Mouse (Mus musculus): ENCODE results near the gene Lipe. TPM values are rescaled to one million over a fixed set of nuclear protein-coding genes. Genes with fewer than 3 reads are reported as not detected.
A peak's percentile ranks its signal among the peaks of the same experiment; 100 is the strongest.

The Lipe gene
- total and polyA plus RNA-seq, 2 experiments from 2014 or later = 19.3 to 31.1 TPM

DNA sequence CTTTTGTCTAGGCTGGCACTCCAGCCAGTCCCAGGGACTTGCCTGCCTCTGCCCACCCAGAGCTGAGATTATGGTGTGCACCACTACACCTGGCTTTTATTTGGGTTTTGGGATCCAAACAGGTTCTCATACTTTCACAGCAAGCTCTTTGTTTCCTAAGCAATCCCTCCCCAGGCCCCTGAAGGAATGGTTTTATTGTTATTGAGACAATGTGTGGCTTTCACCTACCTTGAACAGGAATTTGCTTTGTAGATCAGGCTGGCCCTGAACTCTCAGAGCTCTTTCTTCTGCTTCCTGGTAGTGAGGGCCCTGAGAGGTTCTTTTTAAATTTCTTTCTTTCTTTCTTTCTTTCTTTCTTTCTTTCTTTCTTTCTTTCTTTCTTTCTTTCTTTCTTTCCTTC is 16.0 kb downstream of the Lipe start:
- Histone ChIP-seq H3K36me3 (replicated peaks; ENCODE audit: control insufficient read depth, insufficient read depth, low read length) (peaks cover 40% of the 10 kb centered on the region), H3K9ac (replicated peaks; ENCODE audit: low read depth, low read length) (no peak overlapping the region), H3K27ac (ENCODE audit: low read depth) (no peak overlapping the region), H3K9me3 (replicated peaks; ENCODE audit: control insufficient read depth, low read length) (no peaks in the 10 kb centered on the region), H3K27me3 (ENCODE audit: control insufficient read depth, insufficient read depth, low read length) (no peaks in the 10 kb centered on the region), H3K4me1 (ENCODE audit: control insufficient read depth, insufficient read depth) (peaks cover 28% of the 10 kb centered on the region), H3K4me2 (ENCODE audit: low read depth, low read length) (no peak overlapping the region), H3K4me3 (ENCODE audit: low read depth, low read length) (no peak overlapping the region)
- ATAC-seq (ENCODE audit: insufficient read depth, low read depth) = no peak
- no peak for TF ChIP-seq EP300 (IDR thresholded peaks at IDR 0.05; ENCODE audit: low read depth)
- no peak for TF ChIP-seq CTCF (IDR thresholded peaks at IDR 0.05; ENCODE audit: low read depth)
- DNase-seq (ENCODE audit: low spot score) = no peak

DNA sequence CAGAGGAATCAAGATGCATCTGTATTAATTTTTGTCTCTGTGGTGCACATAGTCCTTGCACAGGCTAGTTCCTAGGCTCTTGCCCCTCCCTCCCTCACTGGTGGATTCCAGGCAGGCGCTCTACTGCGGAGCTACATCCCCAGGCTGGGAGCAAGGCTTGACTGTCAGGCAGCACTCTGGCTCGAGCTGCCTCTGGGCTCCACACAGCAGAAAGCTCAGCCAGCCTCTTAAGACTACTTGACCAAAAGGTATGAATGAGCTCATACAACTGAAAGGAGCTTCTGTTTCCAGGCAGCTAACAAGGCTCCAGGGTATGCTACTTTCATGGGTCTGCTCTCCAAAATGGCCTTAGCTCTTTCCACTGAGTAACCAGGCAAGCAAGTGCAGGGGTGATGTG is 17.2 kb downstream of the Lipe start:
- peaks cover 35% of the 10 kb centered on the region for H3K36me3 ChIP-seq (replicated peaks; ENCODE audit: control insufficient read depth, insufficient read depth, low read length)
- H3K9me3 ChIP-seq (replicated peaks; ENCODE audit: control insufficient read depth, low read length) = no peaks in the 10 kb centered on the region
- 46% methylated on average over 3 of the region's 3 CpGs for WGBS
- H3K4me1 ChIP-seq (ENCODE audit: control insufficient read depth, insufficient read depth) = peaks cover 25% of the 10 kb centered on the region
- no peak overlapping the region for H3K4me2 ChIP-seq (ENCODE audit: low read depth, low read length)
- H3K4me3 ChIP-seq (ENCODE audit: low read depth, low read length) = no peak overlapping the region
- H3K27me3 ChIP-seq (ENCODE audit: control insufficient read depth, insufficient read depth, low read length) = no peaks in the 10 kb centered on the region
- DNase-seq (ENCODE audit: low spot score) = no peak
- no peak overlapping the region for H3K9ac ChIP-seq (replicated peaks; ENCODE audit: low read depth, low read length)
- TF ChIP-seq EP300 (IDR thresholded peaks at IDR 0.05; ENCODE audit: low read depth) (no peak), CTCF (IDR thresholded peaks at IDR 0.05; ENCODE audit: low read depth) (no peak)
- no peak for ATAC-seq (ENCODE audit: insufficient read depth, low read depth)
- no peak overlapping the region for H3K27ac ChIP-seq (ENCODE audit: low read depth)

DNA sequence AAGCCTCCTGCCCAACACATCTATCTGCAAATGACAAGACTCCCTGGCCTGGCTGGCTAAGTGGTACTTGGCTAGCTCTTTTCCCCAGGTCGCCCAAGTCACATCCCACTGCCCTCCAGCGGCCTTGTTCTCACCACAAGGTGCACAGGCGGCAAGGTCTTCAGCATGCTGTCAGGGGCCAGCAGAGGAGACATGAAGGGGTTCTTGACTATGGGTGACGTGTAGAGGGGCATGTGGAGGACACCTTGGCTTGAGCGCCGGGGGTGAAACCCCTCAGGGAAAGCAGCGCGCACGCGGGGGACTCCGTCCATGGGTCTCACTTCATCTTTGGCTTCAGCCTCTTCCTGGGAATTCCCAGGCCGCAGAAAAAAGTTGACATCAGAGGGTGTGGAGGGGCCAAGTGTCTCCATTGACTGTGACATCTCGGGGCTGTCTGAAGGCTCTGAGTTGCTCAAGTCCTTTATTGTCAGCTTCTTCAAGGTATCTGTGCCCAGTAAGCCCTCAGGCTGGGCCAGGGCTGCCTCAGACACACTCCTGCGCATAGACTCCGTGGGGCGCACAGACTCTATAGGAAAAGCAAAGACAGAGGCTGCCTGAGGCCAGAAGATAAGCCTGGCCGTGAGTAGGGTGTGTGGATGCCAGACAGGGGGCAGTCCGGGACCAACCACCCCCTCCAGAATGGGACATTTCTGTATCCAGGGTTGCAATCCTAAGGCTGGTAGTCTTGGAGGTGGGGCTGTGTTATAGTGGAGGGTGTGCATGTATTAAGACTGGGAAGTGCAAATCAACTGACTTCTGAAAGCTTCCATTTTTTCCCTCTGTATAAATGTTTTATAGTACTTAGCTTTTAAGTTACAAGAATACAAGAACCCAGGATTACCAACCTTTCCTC is 17.9 kb downstream of the Lipe start:
- H3K9me3 ChIP-seq (replicated peaks; ENCODE audit: control insufficient read depth, low read length) = no peaks in the 10 kb centered on the region
- peak overlapping the region; percentile 32; the same call in 1 of the 2 replicates for H3K4me3 ChIP-seq (ENCODE audit: low read depth, low read length)
- peak overlapping the region; percentile 45 for H3K9ac ChIP-seq (replicated peaks; ENCODE audit: low read depth, low read length)
- peak overlapping the region; percentile 66; the same call in 1 of the 2 replicates for H3K27ac ChIP-seq (ENCODE audit: low read depth)
- H3K27me3 ChIP-seq (ENCODE audit: control insufficient read depth, insufficient read depth, low read length) = no peaks in the 10 kb centered on the region
- H3K4me2 ChIP-seq (ENCODE audit: low read depth, low read length) = peak overlapping the region; percentile 70
- peaks cover 19% of the 10 kb centered on the region for H3K4me1 ChIP-seq (ENCODE audit: control insufficient read depth, insufficient read depth)
- peaks cover 32% of the 10 kb centered on the region for H3K36me3 ChIP-seq (replicated peaks; ENCODE audit: control insufficient read depth, insufficient read depth, low read length)
- 54% methylated on average over 18 of the region's 18 CpGs for WGBS
- ATAC-seq (ENCODE audit: insufficient read depth, low read depth) (no peak), DNase-seq (ENCODE audit: low spot score) (no peak)
- TF ChIP-seq EP300 (IDR thresholded peaks at IDR 0.05; ENCODE audit: low read depth) = no peak
- TF ChIP-seq CTCF (IDR thresholded peaks at IDR 0.05; ENCODE audit: low read depth) = no peak

DNA sequence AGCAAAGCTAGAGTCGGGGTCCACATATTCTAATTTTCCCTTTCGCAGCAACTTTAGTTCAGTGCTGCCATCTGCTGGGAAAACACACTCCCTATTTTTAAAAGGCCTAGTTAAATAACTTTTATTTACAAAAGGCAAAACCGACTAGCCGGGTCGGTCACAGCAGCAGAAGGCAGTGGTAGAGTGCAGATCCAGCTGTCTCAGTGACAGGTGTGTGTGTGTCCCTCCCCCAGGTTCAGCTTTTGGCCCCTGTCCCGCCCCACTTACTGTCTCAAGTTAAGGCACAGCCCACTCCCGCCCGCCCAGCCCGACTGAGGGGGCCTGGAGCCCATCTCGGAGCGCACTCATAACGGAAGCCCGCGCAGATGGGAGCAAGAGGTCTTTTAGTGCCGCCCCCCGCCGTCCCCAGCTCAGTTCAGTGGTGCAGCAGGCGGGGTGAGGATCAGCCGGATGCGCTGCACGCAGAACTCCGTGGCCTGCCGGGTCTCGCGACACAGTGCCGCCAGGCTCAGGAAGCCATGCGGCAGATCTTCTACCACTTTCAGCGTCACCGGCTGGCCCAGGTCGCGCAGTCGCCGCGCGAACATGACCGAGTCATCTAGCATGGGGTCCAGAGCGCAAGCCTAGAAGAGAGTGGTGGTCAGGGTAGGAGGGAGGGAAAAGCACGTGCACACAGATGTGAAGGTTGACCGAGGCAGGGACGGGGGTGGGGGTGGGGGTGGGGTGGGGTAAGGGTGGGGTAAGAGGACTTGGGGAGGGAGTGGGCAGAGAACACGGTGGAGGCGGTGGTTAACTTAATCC is 18.8 kb downstream of the Lipe start:
- Histone ChIP-seq H3K4me1 (ENCODE audit: control insufficient read depth, insufficient read depth) (peaks cover 14% of the 10 kb centered on the region; the same call in 1 of the 2 replicates), H3K9ac (replicated peaks; ENCODE audit: low read depth, low read length) (peak overlapping the region; percentile 45), H3K36me3 (replicated peaks; ENCODE audit: control insufficient read depth, insufficient read depth, low read length) (peaks cover 23% of the 10 kb centered on the region), H3K27ac (ENCODE audit: low read depth) (peak overlapping the region; percentile 66), H3K4me2 (ENCODE audit: low read depth, low read length) (peak overlapping the region; percentile 70), H3K4me3 (ENCODE audit: low read depth, low read length) (peak overlapping the region; percentile 32), H3K9me3 (replicated peaks; ENCODE audit: control insufficient read depth, low read length) (no peaks in the 10 kb centered on the region), H3K27me3 (ENCODE audit: control insufficient read depth, insufficient read depth, low read length) (no peaks in the 10 kb centered on the region)
- DNase-seq (ENCODE audit: low spot score) (peak; percentile 75), ATAC-seq (ENCODE audit: insufficient read depth, low read depth) (peak; percentile 52)
- 4% methylated on average over 40 of the region's 42 CpGs for WGBS
- TF ChIP-seq EP300 (IDR thresholded peaks at IDR 0.05; ENCODE audit: low read depth) = no peak
- TF ChIP-seq CTCF (IDR thresholded peaks at IDR 0.05; ENCODE audit: low read depth) = peak; percentile 56

DNA sequence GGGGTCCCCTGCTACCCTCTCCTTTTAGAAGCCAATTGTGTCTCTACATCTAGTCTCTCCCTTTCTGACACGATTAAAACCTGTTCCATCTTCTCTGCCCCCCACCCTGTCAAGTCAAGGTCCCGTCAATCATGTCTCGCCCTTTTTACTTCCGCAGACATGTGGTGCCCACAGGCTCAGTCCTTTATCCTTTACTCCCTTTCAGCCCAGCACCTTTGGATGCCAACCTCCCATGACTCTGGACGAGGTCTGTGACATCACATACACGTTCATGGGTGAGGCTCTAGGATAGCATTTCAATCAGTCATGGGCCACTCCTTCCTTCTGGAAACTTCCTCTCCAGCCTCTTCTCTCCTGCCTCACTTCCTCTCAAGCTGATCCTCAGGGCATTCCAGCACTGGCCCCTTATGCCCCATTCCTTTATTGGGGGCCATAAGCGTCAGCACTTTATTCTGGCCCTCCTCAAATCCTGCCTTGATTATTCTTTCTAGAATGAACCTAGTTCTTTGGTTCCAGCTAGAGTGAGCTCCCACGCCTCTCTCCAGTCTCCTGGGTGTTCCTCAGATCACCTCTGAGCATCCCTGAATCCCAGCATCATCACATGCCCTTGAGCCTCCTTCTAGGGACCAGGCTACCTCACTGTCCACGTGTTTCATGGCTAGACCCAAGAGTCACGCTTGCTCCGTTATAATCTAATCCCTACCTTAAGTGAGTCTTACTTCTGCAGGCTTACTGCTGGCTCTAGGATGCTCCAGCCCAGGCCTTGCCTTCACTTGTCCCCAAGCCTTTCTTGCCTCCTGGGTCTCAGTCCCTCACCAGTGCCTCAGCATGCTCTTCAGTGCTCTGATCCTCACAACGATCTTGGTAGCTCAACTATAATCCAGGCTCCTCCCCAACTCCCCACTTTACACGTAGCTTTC is 20.1 kb downstream of the Lipe start:
- no peak overlapping the region for H3K4me2 ChIP-seq (ENCODE audit: low read depth, low read length)
- H3K4me3 ChIP-seq (ENCODE audit: low read depth, low read length) = no peak overlapping the region
- TF ChIP-seq CTCF (IDR thresholded peaks at IDR 0.05; ENCODE audit: low read depth) (no peak), EP300 (IDR thresholded peaks at IDR 0.05; ENCODE audit: low read depth) (no peak)
- no peaks in the 10 kb centered on the region for H3K9me3 ChIP-seq (replicated peaks; ENCODE audit: control insufficient read depth, low read length)
- no peaks in the 10 kb centered on the region; the same call in 1 of the 2 replicates for H3K27me3 ChIP-seq (ENCODE audit: control insufficient read depth, insufficient read depth, low read length)
- H3K27ac ChIP-seq (ENCODE audit: low read depth) = no peak overlapping the region
- 79% methylated on average over 13 of the region's 13 CpGs for WGBS
- no peak overlapping the region for H3K9ac ChIP-seq (replicated peaks; ENCODE audit: low read depth, low read length)
- H3K4me1 ChIP-seq (ENCODE audit: control insufficient read depth, insufficient read depth) = peaks cover 14% of the 10 kb centered on the region; the same call in 1 of the 2 replicates
- ATAC-seq (ENCODE audit: insufficient read depth, low read depth) (no peak), DNase-seq (ENCODE audit: low spot score) (no peak)
- H3K36me3 ChIP-seq (replicated peaks; ENCODE audit: control insufficient read depth, insufficient read depth, low read length) = peaks cover 11% of the 10 kb centered on the region
